Mouse (Mus musculus): ENCODE measurements around the gene Arhgap19. TPM values are rescaled to one million over a fixed set of nuclear protein-coding genes. Genes with fewer than 3 reads are reported as not detected.

Arhgap19 gene
- polyA plus RNA-seq, 1 experiment, result not detected

DNA sequence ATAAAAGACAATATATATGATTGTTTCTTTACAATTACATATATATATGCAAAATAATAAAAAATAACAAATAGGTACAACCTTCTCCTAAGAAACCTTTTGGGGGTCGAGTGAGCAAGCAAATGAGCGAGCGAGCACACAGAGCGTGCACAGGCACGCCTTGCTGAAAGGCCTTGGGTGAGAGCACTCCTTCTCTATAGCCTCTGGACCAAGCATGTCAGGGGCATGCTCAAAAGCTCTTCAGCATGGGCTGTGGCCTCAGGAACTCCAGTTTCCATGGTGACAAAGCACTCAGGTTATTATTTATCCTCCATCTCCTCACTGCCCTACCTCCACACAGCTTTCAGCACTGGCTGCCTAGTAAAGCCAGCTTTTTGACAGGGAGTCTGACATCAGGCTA is 35.2 kb downstream of the Arhgap19 start:
- 94% methylated on average over 5 of the region's 5 CpGs for WGBS
- TF ChIP-seq CTCF (IDR thresholded peaks at IDR 0.05; ENCODE audit: insufficient read depth, low read depth, low read length) (no peak), POLR2A (IDR thresholded peaks at IDR 0.05; ENCODE audit: insufficient read depth, low read depth, low read length) (no peak)
- H3K27ac ChIP-seq (ENCODE audit: insufficient read depth, low read depth, low read length), result no peak overlapping the region
- no peak overlapping the region for H3K4me3 ChIP-seq (ENCODE audit: insufficient read depth, low read depth, low read length)
- no peaks in the 10 kb centered on the region; the same call in 1 of the 2 replicates for H3K4me1 ChIP-seq (ENCODE audit: control insufficient read depth, insufficient read depth, low read length)

DNA sequence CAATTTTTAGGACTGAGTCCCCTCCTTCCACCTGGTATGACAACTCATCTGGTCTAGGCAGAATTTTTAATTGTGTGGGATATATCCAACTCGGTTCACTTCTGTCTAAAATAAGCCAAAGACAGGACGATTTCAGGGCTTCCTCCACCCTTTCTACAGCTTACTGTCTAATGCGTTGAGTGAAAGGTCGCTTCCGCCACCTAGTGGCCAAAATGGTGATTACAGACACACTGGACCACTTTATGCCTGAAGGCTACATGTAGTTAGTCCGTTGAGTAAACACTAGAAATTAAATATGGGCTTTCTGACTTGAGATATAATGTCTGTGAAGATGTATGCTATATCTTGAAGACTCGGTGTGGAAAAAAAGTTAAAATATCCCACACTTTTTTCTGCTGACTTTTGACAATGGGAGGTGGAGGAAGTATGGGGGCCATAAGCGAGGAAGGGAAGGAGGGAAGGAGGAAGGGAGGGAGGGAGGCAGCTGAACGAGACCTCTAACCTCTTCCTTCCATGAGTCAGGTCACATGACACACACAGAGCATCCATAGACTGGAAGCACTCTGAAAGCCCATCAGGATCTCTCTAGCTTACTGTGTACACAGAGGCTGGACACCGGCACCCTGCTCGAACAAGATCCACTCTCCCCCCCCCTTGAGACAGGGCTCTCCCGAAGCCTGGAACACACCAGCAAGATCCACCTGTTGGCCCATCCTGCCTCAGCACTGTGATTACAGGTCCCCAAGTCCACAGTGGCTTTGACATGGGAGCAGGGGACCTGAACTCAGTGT is 37.8 kb downstream of the Arhgap19 start:
- WGBS, result 31% methylated on average over 12 of the region's 12 CpGs

DNA sequence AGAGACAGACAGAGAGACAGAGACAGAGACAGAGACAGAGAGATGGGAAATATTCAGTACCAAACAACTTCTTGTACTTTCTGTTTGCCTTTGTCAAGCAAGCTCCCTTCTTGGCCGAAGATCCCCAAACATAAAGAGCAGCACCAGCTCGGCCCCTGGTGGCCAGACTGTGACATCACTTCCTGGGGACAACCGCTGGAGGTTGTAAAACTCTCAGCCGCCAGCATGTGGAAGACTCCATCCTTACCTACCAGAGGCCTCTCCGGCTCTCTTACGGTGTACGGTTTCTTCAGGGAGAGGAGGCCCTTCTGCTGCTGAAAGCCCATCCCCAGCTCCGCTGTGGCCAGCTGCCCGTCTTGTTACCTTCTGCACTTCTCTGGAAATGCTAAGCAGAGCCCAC is 40.3 kb downstream of the Arhgap19 start:
- Histone ChIP-seq H3K4me1 (ENCODE audit: control insufficient read depth, insufficient read depth, low read length) (no peaks in the 10 kb centered on the region), H3K27ac (ENCODE audit: insufficient read depth, low read depth, low read length) (no peak overlapping the region), H3K4me3 (ENCODE audit: insufficient read depth, low read depth, low read length) (no peak overlapping the region)
- WGBS, result 74% methylated on average over 9 of the region's 9 CpGs
- TF ChIP-seq CTCF (IDR thresholded peaks at IDR 0.05; ENCODE audit: insufficient read depth, low read depth, low read length), result peak; percentile 52; the same call in 1 of the 2 replicates
- no peak for TF ChIP-seq POLR2A (IDR thresholded peaks at IDR 0.05; ENCODE audit: insufficient read depth, low read depth, low read length)

More for the DNA sequence above, 37.8 kb downstream of the Arhgap19 start:
- H3K4me1 ChIP-seq (ENCODE audit: control insufficient read depth, insufficient read depth, low read length), result no peaks in the 10 kb centered on the region; the same call in 1 of the 2 replicates
- no peak overlapping the region for H3K4me3 ChIP-seq (ENCODE audit: insufficient read depth, low read depth, low read length)
- TF ChIP-seq CTCF (IDR thresholded peaks at IDR 0.05; ENCODE audit: insufficient read depth, low read depth, low read length) (no peak), POLR2A (IDR thresholded peaks at IDR 0.05; ENCODE audit: insufficient read depth, low read depth, low read length) (no peak)
- H3K27ac ChIP-seq (ENCODE audit: insufficient read depth, low read depth, low read length), result no peak overlapping the region

DNA sequence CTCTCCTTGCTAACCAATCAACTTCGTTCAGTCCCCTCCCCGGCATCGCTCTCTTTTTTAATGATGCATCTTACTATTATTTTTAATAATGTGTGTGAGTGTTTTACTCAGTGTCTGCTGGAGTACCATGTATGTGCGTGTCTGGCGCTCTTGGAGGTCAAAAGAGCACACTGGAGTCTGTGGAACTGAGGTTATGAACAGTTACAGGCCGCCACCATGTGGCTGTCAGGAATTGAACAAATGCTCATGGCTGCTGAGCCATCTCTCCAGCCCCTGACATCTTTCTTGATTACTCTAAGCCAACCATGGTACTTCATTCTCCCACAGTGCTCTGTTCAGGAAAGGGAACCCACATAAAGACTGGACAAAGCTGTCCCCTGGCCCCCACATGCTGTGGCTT is 42.1 kb downstream of the Arhgap19 start:
- no peaks in the 10 kb centered on the region for H3K4me1 ChIP-seq (ENCODE audit: control insufficient read depth, insufficient read depth, low read length)
- H3K4me3 ChIP-seq (ENCODE audit: insufficient read depth, low read depth, low read length), result no peak overlapping the region
- whole genome bisulfite sequencing, result 87% methylated on average over 6 of the region's 6 CpGs
- no peak for TF ChIP-seq POLR2A (IDR thresholded peaks at IDR 0.05; ENCODE audit: insufficient read depth, low read depth, low read length)
- no peak for TF ChIP-seq CTCF (IDR thresholded peaks at IDR 0.05; ENCODE audit: insufficient read depth, low read depth, low read length)
- no peak overlapping the region for H3K27ac ChIP-seq (ENCODE audit: insufficient read depth, low read depth, low read length)

DNA sequence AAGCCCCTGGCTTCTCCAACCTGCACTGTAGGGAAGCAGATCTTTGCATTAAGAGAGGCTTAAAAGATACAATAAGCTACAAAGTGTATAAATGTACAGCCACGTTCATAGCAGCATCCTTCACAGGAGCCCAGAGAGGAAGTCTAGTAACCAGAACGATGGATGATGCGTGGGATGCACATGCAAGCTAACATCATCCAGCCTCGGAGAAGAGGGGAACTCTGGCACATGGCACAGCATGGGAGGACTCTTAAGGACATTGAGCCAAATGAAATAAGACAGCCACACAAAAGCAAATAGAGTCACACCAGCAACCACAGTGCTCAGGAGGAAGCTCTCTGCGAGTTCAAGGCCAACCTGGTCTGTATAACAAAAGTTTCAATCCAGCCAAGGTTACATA is 42.6 kb downstream of the Arhgap19 start:
- Histone ChIP-seq H3K27ac (ENCODE audit: insufficient read depth, low read depth, low read length) (no peak overlapping the region), H3K4me1 (ENCODE audit: control insufficient read depth, insufficient read depth, low read length) (peaks cover 3% of the 10 kb centered on the region), H3K4me3 (ENCODE audit: insufficient read depth, low read depth, low read length) (no peak overlapping the region)
- 76% methylated on average over 5 of the region's 5 CpGs for WGBS
- TF ChIP-seq CTCF (IDR thresholded peaks at IDR 0.05; ENCODE audit: insufficient read depth, low read depth, low read length) (no peak), POLR2A (IDR thresholded peaks at IDR 0.05; ENCODE audit: insufficient read depth, low read depth, low read length) (no peak)

DNA sequence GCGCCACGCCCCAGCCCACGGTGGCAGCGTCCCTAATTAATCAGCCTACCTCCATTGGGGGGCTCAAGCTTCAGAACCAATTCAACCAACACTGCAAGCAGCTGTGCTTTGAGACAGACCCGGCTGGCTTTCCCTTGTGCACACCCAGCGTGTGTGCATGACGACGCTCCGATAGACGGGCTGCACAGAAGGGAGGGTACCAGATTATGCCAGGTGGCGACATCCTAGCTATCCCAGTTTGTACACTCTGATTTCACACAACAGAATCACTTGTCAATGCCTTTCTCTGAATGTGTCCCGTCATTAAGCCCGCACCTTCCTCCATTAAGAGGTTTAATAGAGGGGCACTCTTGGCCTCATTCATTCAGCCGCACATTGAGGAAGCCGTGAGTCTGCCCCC is 47.1 kb downstream of the Arhgap19 start:
- TF ChIP-seq CTCF (IDR thresholded peaks at IDR 0.05; ENCODE audit: insufficient read depth, low read depth, low read length) (no peak), POLR2A (IDR thresholded peaks at IDR 0.05; ENCODE audit: insufficient read depth, low read depth, low read length) (no peak)
- Histone ChIP-seq H3K4me3 (ENCODE audit: insufficient read depth, low read depth, low read length) (no peak overlapping the region), H3K4me1 (ENCODE audit: control insufficient read depth, insufficient read depth, low read length) (peaks cover 3% of the 10 kb centered on the region), H3K27ac (ENCODE audit: insufficient read depth, low read depth, low read length) (no peak overlapping the region)
- 49% methylated on average over 15 of the region's 15 CpGs for WGBS

DNA sequence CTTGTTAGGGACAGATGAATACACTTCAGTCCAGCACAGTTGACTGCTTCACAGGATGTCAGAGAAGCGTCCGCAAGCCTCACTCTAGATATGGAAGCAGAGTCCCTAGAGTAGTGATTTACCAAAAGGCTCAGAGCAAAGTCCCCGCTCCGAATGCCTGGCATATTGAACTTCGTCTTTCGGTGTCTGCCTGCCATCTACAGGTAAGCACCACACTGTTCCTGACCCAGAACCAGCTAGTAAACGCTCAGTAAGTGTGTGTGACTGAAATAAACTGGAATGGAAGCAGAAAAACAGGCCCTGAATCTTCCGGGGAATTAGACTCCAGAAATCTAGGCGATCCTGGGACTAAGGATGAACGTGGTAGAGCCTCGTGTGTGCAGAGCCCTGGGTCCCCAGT is 49.9 kb downstream of the Arhgap19 start:
- Histone ChIP-seq H3K4me3 (ENCODE audit: insufficient read depth, low read depth, low read length) (no peak overlapping the region), H3K27ac (ENCODE audit: insufficient read depth, low read depth, low read length) (no peak overlapping the region), H3K4me1 (ENCODE audit: control insufficient read depth, insufficient read depth, low read length) (peaks cover 8% of the 10 kb centered on the region)
- 94% methylated on average over 11 of the region's 11 CpGs for WGBS
- TF ChIP-seq CTCF (IDR thresholded peaks at IDR 0.05; ENCODE audit: insufficient read depth, low read depth, low read length) (no peak), POLR2A (IDR thresholded peaks at IDR 0.05; ENCODE audit: insufficient read depth, low read depth, low read length) (no peak)

DNA sequence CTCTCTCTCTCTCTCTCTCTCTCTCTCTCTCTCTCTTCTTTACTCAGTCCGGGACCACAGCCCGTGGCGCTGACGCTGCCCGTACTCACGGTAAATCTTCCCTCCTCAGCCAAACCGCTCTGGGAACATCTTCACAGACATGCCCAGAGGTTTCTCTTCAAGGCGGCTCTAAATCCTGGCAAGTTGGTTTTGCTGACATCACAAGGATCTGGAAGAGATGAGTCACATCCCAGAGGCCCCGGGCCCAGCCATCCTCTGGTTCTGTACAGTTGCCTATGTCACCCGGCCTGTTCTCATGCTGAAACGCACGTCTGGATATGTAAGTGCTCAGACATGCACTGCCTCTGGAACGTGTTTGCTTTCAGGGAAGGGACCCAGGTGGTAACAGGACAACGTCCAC is 54.4 kb downstream of the Arhgap19 start:
- no peak for TF ChIP-seq CTCF (IDR thresholded peaks at IDR 0.05; ENCODE audit: insufficient read depth, low read depth, low read length)
- no peak for TF ChIP-seq POLR2A (IDR thresholded peaks at IDR 0.05; ENCODE audit: insufficient read depth, low read depth, low read length)
- Histone ChIP-seq H3K4me3 (ENCODE audit: insufficient read depth, low read depth, low read length) (no peak overlapping the region), H3K27ac (ENCODE audit: insufficient read depth, low read depth, low read length) (no peak overlapping the region), H3K4me1 (ENCODE audit: control insufficient read depth, insufficient read depth, low read length) (peaks cover 19% of the 10 kb centered on the region)
- WGBS, result 72% methylated on average over 14 of the region's 14 CpGs

DNA sequence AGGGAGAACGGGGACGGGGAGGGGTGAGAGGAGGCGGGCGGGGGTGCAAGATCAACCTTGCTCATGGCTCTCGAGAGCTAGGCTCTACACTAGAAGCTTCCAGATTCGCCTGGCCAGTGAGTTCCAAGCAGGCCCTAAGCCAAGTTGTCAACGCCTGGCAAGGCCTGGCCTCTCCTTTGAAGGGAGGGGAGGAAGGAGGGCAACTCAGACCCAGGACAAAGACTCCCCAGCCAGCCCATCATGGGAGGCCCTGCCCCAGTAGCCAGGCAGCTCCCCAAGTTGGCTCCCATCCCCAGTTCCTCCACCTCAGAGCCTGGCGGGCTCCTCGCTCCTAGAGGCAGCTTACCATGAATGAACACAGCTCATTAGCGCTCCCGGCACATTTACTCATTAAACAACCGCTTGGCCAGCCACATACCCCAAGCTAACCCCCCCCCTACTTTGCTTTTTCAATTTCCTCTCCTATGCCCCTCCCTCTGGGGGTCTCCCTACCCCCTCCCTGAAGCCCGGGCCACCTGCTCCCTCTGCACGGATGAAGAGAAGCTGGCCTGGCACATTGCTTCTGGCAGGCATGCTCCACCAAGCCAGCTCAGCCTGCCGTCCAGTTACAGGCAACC is 55.8 kb downstream of the Arhgap19 start:
- TF ChIP-seq CTCF (IDR thresholded peaks at IDR 0.05; ENCODE audit: insufficient read depth, low read depth, low read length) (no peak), POLR2A (IDR thresholded peaks at IDR 0.05; ENCODE audit: insufficient read depth, low read depth, low read length) (no peak)
- Histone ChIP-seq H3K4me3 (ENCODE audit: insufficient read depth, low read depth, low read length) (no peak overlapping the region), H3K4me1 (ENCODE audit: control insufficient read depth, insufficient read depth, low read length) (peaks cover 24% of the 10 kb centered on the region), H3K27ac (ENCODE audit: insufficient read depth, low read depth, low read length) (no peak overlapping the region)
- 57% methylated on average over 15 of the region's 15 CpGs for WGBS
